Mouse (Mus musculus) lung, postnatal 0 days (tissue): ENCODE results near the gene Cox17. TPM values are rescaled to one million over a fixed set of nuclear protein-coding genes. Genes with fewer than 3 reads are reported as not detected.

Source experiments
- ATAC-seq: fragments of 200-750 bp; cut with Nextera tagmentation; 2 replicates; pipeline ENCODE4 v1.8.0; 2017; ENCODE audit warnings: moderate library complexity
- DNase-seq: peaks from one replicate; pipeline ENCODE4 v3.0.0-alpha.2; 2016; ENCODE audit warnings: low spot score
- H3K27ac ChIP-seq: fragments of 300-500 bp; sonication (generic); 2 replicates; pipeline ENCODE4 v1.5.1; 2014; ENCODE audit warnings: antibody characterized with exemption, mild to moderate bottlenecking, low read length, mixed read lengths
- H3K27me3 ChIP-seq: fragments of 300-500 bp; sonication (generic); replicated peaks from 2 replicates; pipeline ENCODE4 v1.6.1; 2014; ENCODE audit warnings: low read length, mixed read lengths; ENCODE audit not compliant: insufficient read depth
- H3K36me3 ChIP-seq: fragments of 300-500 bp; sonication (generic); 2 replicates; pipeline ENCODE4 v1.6.1; 2014; ENCODE audit warnings: low read length, mixed read lengths; ENCODE audit not compliant: insufficient read depth
- H3K4me1 ChIP-seq: fragments of 300-500 bp; sonication (generic); 2 replicates; pipeline ENCODE4 v1.6.1; 2014; ENCODE audit warnings: antibody characterized with exemption, low read depth, low read length, mixed read lengths; ENCODE audit not compliant: insufficient read depth
- H3K4me2 ChIP-seq: fragments of 300-500 bp; sonication (generic); replicated peaks from 2 replicates; pipeline ENCODE4 v1.6.1; 2014; ENCODE audit warnings: low read depth, mild to moderate bottlenecking, low read length, moderate library complexity, mixed read lengths
- H3K4me3 ChIP-seq: fragments of 300-500 bp; sonication (generic); 2 replicates; pipeline ENCODE4 v1.5.1; 2014; ENCODE audit warnings: low read depth, low read length
- H3K9ac ChIP-seq: fragments of 300-500 bp; sonication (generic); replicated peaks from 2 replicates; pipeline ENCODE4 v1.6.1; 2014; ENCODE audit warnings: low read depth, mild to moderate bottlenecking
- H3K9me3 ChIP-seq: fragments of 300-500 bp; sonication (generic); 2 replicates; pipeline ENCODE4 v1.6.1; 2016; ENCODE audit warnings: low read length, mixed read lengths
- CTCF ChIP-seq: IDR thresholded peaks from 2 replicates; pipeline ENCODE4 v1.5.1; 2016; ENCODE audit warnings: antibody characterized with exemption, mild to moderate bottlenecking
- EP300 ChIP-seq: IDR thresholded peaks from 2 replicates; pipeline ENCODE4 v1.6.1; 2016; ENCODE audit warnings: antibody characterized with exemption, mild to moderate bottlenecking, control low read depth
- WGBS: fragments of 180-500 bp; shearing (Covaris S2); extraction: QIAGEN DNeasy Blood & Tissue Kit; methylation state at CpG from one replicate; pipeline ENCODE4 v1.1.7; 2014; 5-methylcytosine and 5-hydroxymethylcytosine counted together
- polyA plus RNA-seq: library from polyadenylated mRNA; unstranded; fragments of >200 nt; fragmentation: Nextera tagmentation; extraction: Ambion mirVana; gene quantifications from 2 replicates; pipeline ENCODE4 v1.2.1, GENCODE M21; 2015

Cox17 gene
- polyA plus RNA-seq, 1 experiment from 2014 or later: 205 TPM

- H3K4me3 ChIP-seq: no peak overlapping the region
- no peaks in the 10 kb centered on the region for H3K9me3 ChIP-seq
- no peaks in the 10 kb centered on the region for H3K27me3 ChIP-seq
- TF ChIP-seq EP300 (no peak), CTCF (no peak)
- no peak for ATAC-seq
- H3K36me3 ChIP-seq: no peaks in the 10 kb centered on the region
- WGBS: 35% methylated on average over 2 of the region's 2 CpGs
- H3K27ac ChIP-seq: no peak overlapping the region
- H3K9ac ChIP-seq: no peak overlapping the region
- H3K4me2 ChIP-seq: no peak overlapping the region
- H3K4me1 ChIP-seq: peaks cover 13% of the 10 kb centered on the region; the same call in 1 of the 2 replicates
- DNase-seq: no peak
Observed at GRCm38 (mm10) chr16:38360317-38360716, 13.5 kb downstream of the Cox17 start.

- Histone ChIP-seq H3K9ac (no peak within 1 kb of the TSS), H3K27ac (0 out of 2 replicates have a peak within 1 kb of the TSS, but pooled peaks have one; percentile 20), H3K4me3 (no peak within 1 kb of the TSS), H3K36me3 (no peaks in the 10 kb centered on the region), H3K27me3 (no peaks in the 10 kb centered on the region), H3K4me2 (peak within 1 kb of the TSS; percentile 35), H3K9me3 (no peaks in the 10 kb centered on the region), H3K4me1 (peaks cover 13% of the 10 kb centered on the region; the same call in 1 of the 2 replicates)
- peak; percentile 29 for DNase-seq
- TF ChIP-seq EP300 (no peak), CTCF (no peak)
- 12% methylated on average over 10 of the region's 10 CpGs for WGBS
- ATAC-seq: peak; percentile 47
Observed at GRCm38 (mm10) chr16:38361933-38362332, 15.1 kb downstream of the Cox17 start, which contains the start of gene Popdc2. Gene Popdc2 (plus strand): TSS chr16:38362209.

GRCm38 (mm10) chr16:38362493-38363255 lies 15.9 kb downstream of the Cox17 start:
- Histone ChIP-seq H3K9ac (no peak overlapping the region), H3K9me3 (no peaks in the 10 kb centered on the region), H3K4me1 (peaks cover 13% of the 10 kb centered on the region; the same call in 1 of the 2 replicates), H3K27me3 (no peaks in the 10 kb centered on the region), H3K36me3 (no peaks in the 10 kb centered on the region), H3K4me3 (no peak overlapping the region), H3K4me2 (peak overlapping the region; percentile 35), H3K27ac (no peak overlapping the region)
- WGBS: 47% methylated on average over 20 of the region's 20 CpGs
- no peak; the same call in 1 of the 2 replicates for ATAC-seq
- DNase-seq: no peak
- TF ChIP-seq CTCF (no peak), EP300 (no peak)

GRCm38 (mm10) chr16:38363256-38363595 lies 16.4 kb downstream of the Cox17 start:
- Histone ChIP-seq H3K4me2 (no peak overlapping the region), H3K4me3 (no peak overlapping the region), H3K9me3 (no peaks in the 10 kb centered on the region), H3K27me3 (no peaks in the 10 kb centered on the region), H3K9ac (no peak overlapping the region), H3K4me1 (peaks cover 13% of the 10 kb centered on the region; the same call in 1 of the 2 replicates), H3K36me3 (no peaks in the 10 kb centered on the region), H3K27ac (no peak overlapping the region)
- TF ChIP-seq EP300 (no peak), CTCF (no peak)
- DNase-seq (no peak), ATAC-seq (no peak)
- WGBS: 34% methylated on average over 3 of the region's 3 CpGs

- WGBS: 73% methylated on average over 7 of the region's 7 CpGs
- Histone ChIP-seq H3K4me2 (no peak overlapping the region), H3K9ac (no peak overlapping the region), H3K27me3 (no peaks in the 10 kb centered on the region), H3K4me3 (no peak overlapping the region), H3K4me1 (peaks cover 13% of the 10 kb centered on the region; the same call in 1 of the 2 replicates), H3K36me3 (no peaks in the 10 kb centered on the region), H3K9me3 (no peaks in the 10 kb centered on the region), H3K27ac (no peak overlapping the region)
- DNase-seq: no peak
- ATAC-seq: no peak
- no peak for TF ChIP-seq CTCF
- TF ChIP-seq EP300: no peak
Observed at GRCm38 (mm10) chr16:38363657-38364056, 16.9 kb downstream of the Cox17 start.

GRCm38 (mm10) chr16:38365390-38365789 lies 18.6 kb downstream of the Cox17 start:
- H3K27ac ChIP-seq: no peak overlapping the region
- peaks cover 13% of the 10 kb centered on the region; the same call in 1 of the 2 replicates for H3K4me1 ChIP-seq
- 87% methylated on average over 10 of the region's 10 CpGs for WGBS
- H3K4me3 ChIP-seq: no peak overlapping the region
- H3K27me3 ChIP-seq: no peaks in the 10 kb centered on the region
- H3K36me3 ChIP-seq: no peaks in the 10 kb centered on the region
- H3K4me2 ChIP-seq: no peak overlapping the region
- H3K9me3 ChIP-seq: no peaks in the 10 kb centered on the region
- ATAC-seq (no peak), DNase-seq (no peak)
- TF ChIP-seq CTCF (no peak), EP300 (no peak)
- no peak overlapping the region for H3K9ac ChIP-seq
